Mouse (Mus musculus) embryonic facial prominence, embryonic 15.5 days (tissue): ENCODE data around the gene Mylk. TPM values are rescaled to one million over a fixed set of nuclear protein-coding genes. Genes with fewer than 3 reads are reported as not detected.
A peak's percentile ranks its signal among the peaks of the same experiment; 100 is the strongest.

Experiments
- ATAC-seq: fragments of 200-750 bp; cut with Nextera tagmentation; 2 replicates; pipeline ENCODE4 v1.8.0; 2017; ENCODE audit warnings: low read depth, moderate TSS enrichment; ENCODE audit not compliant: insufficient number of reproducible peaks, low FRiP score, low TSS enrichment
- H3K27ac ChIP-seq: fragments of 300-500 bp; sonication (generic); replicated peaks from 2 replicates; pipeline ENCODE4 v1.5.1; 2015; ENCODE audit warnings: mild to moderate bottlenecking, inconsistent platforms
- H3K27me3 ChIP-seq: fragments of 300-500 bp; sonication (generic); 2 replicates; pipeline ENCODE4 v1.6.1; 2015; ENCODE audit warnings: inconsistent platforms
- H3K36me3 ChIP-seq: fragments of 300-500 bp; sonication (generic); 2 replicates; pipeline ENCODE4 v1.6.1; 2015; ENCODE audit warnings: mild to moderate bottlenecking, inconsistent platforms
- H3K4me1 ChIP-seq: fragments of 300-500 bp; sonication (generic); 2 replicates; pipeline ENCODE4 v1.6.1; 2015; ENCODE audit warnings: inconsistent platforms
- H3K4me2 ChIP-seq: fragments of 300-500 bp; sonication (generic); replicated peaks from 2 replicates; pipeline ENCODE4 v1.6.1; 2015; ENCODE audit warnings: mild to moderate bottlenecking, inconsistent platforms
- H3K4me3 ChIP-seq: fragments of 300-500 bp; sonication (generic); replicated peaks from 2 replicates; pipeline ENCODE4 v1.5.1; 2015; ENCODE audit warnings: mild to moderate bottlenecking, inconsistent platforms
- H3K9ac ChIP-seq: fragments of 300-500 bp; sonication (generic); 2 replicates; pipeline ENCODE4 v1.6.1; 2015; ENCODE audit warnings: inconsistent platforms
- H3K9me3 ChIP-seq: fragments of 300-500 bp; sonication (generic); replicated peaks from 2 replicates; pipeline ENCODE4 v1.6.1; 2016; ENCODE audit warnings: inconsistent platforms
- WGBS: fragments of 180-500 bp; shearing (Covaris S2); methylation state at CpG from one replicate; pipeline ENCODE4 v1.1.7; 2015; 5-methylcytosine and 5-hydroxymethylcytosine counted together
- polyA plus RNA-seq: library from polyadenylated mRNA; unstranded; fragments of >200 nt; fragmentation: Nextera tagmentation; extraction: Ambion mirVana; gene quantifications from 2 replicates; pipeline ENCODE4 v1.2.1, GENCODE M21; 2015

Mylk gene
- polyA plus RNA-seq, 1 experiment from 2014 or later = 28.1 TPM

DNA sequence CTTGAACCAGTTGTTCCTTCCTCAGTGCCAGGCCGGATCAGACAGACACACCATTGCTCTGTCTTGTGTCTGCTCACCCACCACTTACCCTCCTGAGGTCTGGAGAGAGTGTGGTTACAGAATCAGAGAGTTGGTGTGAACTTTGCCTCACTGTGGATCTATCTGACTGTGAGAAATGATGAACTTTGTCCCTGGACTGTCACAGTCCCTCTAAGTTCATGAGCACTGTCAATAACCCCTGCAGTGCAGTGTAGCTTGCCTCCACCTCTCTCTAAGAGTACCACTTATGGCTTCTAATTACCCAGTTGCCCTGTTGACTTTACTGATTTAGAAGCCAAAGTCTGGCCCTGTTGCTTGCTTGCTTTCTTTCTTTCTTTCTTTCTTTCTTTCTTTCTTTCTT, 142.0 kb downstream of the Mylk start:
- WGBS = 88% methylated on average over 1 of the region's 1 CpGs
- Histone ChIP-seq H3K27me3 (no peaks in the 10 kb centered on the region), H3K9me3 (no peaks in the 10 kb centered on the region), H3K4me1 (no peaks in the 10 kb centered on the region), H3K4me3 (no peak overlapping the region), H3K36me3 (no peaks in the 10 kb centered on the region), H3K4me2 (no peak overlapping the region), H3K27ac (no peak overlapping the region), H3K9ac (no peak overlapping the region)
- no peak for ATAC-seq

DNA sequence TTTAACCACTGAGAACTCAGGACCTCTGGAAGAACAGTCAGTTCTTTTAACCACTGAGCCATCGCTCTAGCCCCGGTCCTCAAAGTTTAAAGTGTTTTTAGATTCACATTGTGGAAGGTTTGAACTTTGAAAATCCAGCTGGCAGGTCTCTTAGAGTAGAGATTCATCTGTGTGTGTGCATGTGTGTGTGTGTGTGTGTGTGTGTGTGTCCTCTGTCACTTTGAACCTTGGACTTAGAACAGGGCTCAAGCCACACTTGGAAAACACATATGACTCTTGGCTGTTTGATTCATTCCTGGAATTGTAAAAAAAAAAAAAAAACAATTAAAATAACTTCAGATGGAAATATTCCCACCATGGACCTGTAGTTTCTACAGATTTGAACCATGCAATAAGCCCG, 149.0 kb downstream of the Mylk start:
- peaks cover 6% of the 10 kb centered on the region for H3K4me1 ChIP-seq
- WGBS = 87% methylated on average over 3 of the region's 3 CpGs

DNA sequence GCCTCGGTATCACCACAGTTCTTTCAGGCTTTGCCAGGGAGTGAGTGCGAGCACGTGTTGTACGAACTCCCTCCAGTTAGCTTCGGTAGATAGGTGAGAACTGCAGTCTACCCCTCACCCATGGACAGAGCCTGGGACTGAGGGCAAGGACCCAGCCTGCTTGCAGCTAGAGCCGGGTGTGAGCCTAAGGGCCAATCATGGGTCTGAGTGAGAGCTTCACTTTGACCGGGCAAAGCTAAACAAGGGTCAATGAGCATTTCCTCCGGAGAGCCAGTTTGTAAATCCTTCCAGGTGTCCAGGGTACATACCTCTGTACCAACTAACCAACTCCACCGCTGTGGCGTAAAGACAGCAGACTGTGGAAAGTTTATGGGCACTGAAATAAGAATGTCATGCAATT, 150.9 kb downstream of the Mylk start:
- Histone ChIP-seq H3K4me3 (no peak overlapping the region), H3K27ac (no peak overlapping the region), H3K36me3 (no peaks in the 10 kb centered on the region), H3K27me3 (no peaks in the 10 kb centered on the region), H3K9ac (no peak overlapping the region), H3K9me3 (no peaks in the 10 kb centered on the region), H3K4me2 (no peak overlapping the region), H3K4me1 (peaks cover 25% of the 10 kb centered on the region)
- 76% methylated on average over 10 of the region's 10 CpGs for WGBS
- ATAC-seq = no peak

More for the DNA sequence above, 149.0 kb downstream of the Mylk start:
- Histone ChIP-seq H3K27ac (no peak overlapping the region), H3K9ac (no peak overlapping the region), H3K4me3 (no peak overlapping the region), H3K9me3 (no peaks in the 10 kb centered on the region), H3K36me3 (no peaks in the 10 kb centered on the region), H3K4me2 (no peak overlapping the region), H3K27me3 (no peaks in the 10 kb centered on the region)
- ATAC-seq = no peak

DNA sequence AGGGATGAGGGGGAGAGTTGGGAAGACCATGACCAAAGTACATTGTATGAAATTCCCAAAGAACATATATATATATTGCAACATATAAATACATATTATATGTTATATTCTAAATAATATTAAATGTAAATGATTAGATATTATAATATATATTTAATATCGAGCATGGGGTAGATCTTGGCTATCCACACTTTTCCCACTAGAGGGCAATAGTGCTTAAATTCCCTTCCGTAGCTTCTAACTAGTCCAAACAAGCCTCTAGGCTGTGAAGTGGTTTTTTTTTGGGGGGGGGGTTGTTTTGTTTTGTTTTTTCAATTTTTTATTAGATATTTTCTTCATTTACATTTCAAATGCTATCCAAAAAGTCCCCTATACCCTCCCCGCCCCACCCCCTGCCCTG, 152.0 kb downstream of the Mylk start:
- H3K27me3 ChIP-seq = no peaks in the 10 kb centered on the region
- no peak overlapping the region for H3K27ac ChIP-seq
- no peaks in the 10 kb centered on the region for H3K36me3 ChIP-seq
- no peak for ATAC-seq
- H3K9me3 ChIP-seq = no peaks in the 10 kb centered on the region
- 73% methylated on average over 3 of the region's 3 CpGs for WGBS
- H3K4me3 ChIP-seq = no peak overlapping the region
- H3K9ac ChIP-seq = no peak overlapping the region
- H3K4me2 ChIP-seq = no peak overlapping the region
- H3K4me1 ChIP-seq = peaks cover 35% of the 10 kb centered on the region

DNA sequence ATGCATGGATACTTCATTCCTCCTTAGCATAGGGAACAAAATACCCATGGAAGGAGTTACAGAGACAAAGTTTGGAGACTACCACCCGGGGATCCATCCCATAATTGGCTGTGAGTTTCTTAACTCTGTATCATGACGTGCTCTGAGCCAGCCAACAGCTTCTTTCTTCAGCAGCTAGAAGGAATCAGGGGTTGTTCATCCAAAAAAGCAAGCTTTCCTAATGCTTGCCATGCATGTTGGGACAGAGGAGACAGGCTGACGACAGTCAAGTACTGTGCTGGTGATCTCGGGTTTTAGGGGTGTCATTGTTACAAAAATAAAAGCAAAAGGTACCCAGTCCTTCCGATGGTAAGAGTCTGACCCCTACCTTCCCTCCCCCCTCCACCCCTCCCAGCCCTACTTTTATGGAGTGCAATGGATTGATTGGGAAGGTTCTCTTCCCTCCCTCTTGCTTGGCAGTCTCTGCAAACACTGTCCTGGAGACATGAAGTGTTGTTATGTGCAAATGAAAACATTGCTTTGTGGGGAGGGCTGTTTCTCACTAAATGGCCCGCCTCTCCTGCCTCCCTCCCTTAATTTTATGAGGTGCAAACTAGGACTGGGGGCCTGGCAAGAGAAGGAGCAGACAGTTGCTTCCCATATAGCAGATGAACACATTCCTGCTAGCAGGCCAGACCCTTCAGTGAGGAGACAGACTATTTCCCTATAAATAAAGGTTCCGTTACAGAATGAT, 153.2 kb downstream of the Mylk start:
- no peak for ATAC-seq
- H3K9ac ChIP-seq = no peak overlapping the region
- WGBS = 66% methylated on average over 7 of the region's 7 CpGs

DNA sequence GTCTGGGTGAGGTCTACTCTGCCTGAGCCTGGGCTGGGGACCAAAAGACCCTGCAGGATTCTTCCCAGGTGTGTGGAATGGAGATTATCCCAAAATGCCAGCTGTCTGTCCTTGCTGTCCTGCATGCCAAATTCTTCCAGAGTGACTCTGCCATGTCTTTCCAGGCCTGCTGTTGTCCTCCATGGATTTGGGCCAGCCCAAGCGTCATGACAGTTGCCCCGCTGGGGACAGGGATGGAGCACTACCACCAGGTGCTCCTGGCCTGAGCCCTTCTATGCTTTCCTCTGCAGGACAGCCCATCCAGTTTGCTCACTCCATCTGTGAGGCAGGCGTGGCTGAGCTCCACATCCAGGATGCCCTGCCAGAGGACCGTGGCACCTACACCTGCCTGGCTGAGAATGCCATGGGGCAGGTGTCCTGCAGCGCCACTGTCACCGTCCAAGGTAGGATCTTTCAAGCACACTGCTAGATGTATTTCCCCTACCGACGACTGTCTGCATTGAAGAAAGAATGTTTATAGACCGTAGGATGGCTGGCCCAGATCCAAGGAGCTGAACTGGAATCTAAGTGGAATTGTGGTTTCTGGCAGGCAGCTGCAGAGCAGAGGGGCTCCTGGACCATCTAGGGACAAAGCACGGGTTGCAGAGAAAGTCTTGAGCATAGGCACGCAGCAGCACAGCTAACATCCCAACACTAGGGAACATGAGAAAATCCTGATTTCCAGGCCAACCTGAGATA, 154.2 kb downstream of the Mylk start:
- WGBS = 37% methylated on average over 11 of the region's 11 CpGs
- no peak overlapping the region for H3K9ac ChIP-seq
- 0 out of 2 replicates have a peak overlapping the region, but pooled peaks have one; percentile 28 for H3K27ac ChIP-seq
- no peak overlapping the region for H3K4me3 ChIP-seq
- no peaks in the 10 kb centered on the region for H3K27me3 ChIP-seq
- ATAC-seq = 0 out of 2 replicates have a peak, but pooled peaks have one; percentile 41
- peaks cover 39% of the 10 kb centered on the region for H3K4me1 ChIP-seq
- H3K4me2 ChIP-seq = no peak overlapping the region
- no peaks in the 10 kb centered on the region for H3K36me3 ChIP-seq
- no peaks in the 10 kb centered on the region for H3K9me3 ChIP-seq

More for the DNA sequence above, 153.2 kb downstream of the Mylk start:
- Histone ChIP-seq H3K9me3 (no peaks in the 10 kb centered on the region), H3K4me3 (no peak overlapping the region), H3K4me2 (no peak overlapping the region), H3K27ac (no peak overlapping the region), H3K36me3 (no peaks in the 10 kb centered on the region), H3K27me3 (no peaks in the 10 kb centered on the region), H3K4me1 (peaks cover 36% of the 10 kb centered on the region)

DNA sequence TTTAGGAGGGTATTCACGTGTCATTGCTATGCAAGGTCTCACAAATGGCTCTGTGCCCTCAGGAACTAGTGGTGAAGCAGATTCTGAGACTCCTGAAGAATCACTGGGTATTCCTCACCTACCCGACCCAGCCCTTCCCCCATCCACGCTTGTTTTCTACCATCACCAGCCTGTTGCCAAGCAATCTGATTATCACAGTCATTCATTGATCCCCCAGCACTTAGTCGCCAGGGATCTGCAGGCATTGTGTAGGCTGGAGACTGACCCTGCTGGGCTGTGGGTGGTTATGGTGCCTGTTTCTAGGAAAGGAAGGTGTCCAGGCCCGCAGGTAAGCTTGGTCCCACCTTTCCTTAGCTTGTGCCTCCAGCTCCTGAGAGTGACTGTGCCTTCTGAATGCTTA, 155.0 kb downstream of the Mylk start:
- no peak for ATAC-seq
- no peaks in the 10 kb centered on the region for H3K36me3 ChIP-seq
- no peak overlapping the region for H3K4me2 ChIP-seq
- H3K27ac ChIP-seq = no peak overlapping the region
- no peaks in the 10 kb centered on the region for H3K9me3 ChIP-seq
- H3K27me3 ChIP-seq = no peaks in the 10 kb centered on the region
- H3K4me3 ChIP-seq = no peak overlapping the region
- H3K4me1 ChIP-seq = peaks cover 46% of the 10 kb centered on the region
- 42% methylated on average over 5 of the region's 5 CpGs for WGBS
- H3K9ac ChIP-seq = no peak overlapping the region

DNA sequence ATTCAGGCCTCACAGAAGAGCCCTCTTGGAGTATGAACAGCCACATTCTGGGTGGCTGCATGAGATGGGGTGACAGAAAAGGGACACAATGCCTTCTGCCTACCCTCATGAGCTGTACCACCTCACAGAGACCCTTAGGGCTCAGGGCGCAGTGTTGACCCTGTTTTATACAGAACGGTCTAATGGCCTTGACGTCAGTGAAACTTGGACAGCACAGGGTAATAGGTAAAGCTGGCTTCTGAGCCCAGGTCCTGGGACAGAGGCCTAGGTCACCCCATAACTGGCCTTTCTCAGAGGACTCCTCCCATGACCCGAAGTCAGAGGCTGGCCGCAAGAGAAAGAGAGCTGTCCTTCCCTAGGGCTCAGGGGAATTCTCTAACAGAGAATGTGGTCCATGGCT, 155.5 kb downstream of the Mylk start:
- Histone ChIP-seq H3K9me3 (no peaks in the 10 kb centered on the region), H3K4me1 (peaks cover 46% of the 10 kb centered on the region), H3K4me3 (no peak overlapping the region), H3K27ac (no peak overlapping the region), H3K27me3 (no peaks in the 10 kb centered on the region), H3K4me2 (no peak overlapping the region), H3K9ac (no peak overlapping the region), H3K36me3 (no peaks in the 10 kb centered on the region)
- ATAC-seq = no peak
- 85% methylated on average over 5 of the region's 5 CpGs for WGBS

DNA sequence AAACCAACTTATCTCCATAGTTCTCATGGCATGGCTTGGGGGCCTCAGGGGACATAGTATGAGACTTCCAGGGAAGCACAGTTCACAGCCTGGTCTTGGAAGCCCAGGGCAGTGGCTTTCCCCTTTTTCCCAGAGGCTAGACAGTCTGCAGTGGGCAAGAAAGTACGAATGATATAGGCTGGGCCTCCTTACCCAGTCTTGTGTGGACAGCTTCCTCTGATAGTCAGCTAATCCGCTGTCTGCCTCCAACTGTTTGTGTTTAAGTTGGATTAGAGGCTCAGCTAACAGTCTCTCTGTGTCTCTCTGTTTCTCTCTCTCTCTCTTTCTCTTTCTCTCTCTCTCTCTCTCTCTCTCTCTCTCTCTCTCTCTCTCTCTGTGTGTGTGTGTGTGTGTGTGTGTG, 156.0 kb downstream of the Mylk start:
- H3K4me1 ChIP-seq = peaks cover 46% of the 10 kb centered on the region
- H3K9me3 ChIP-seq = no peaks in the 10 kb centered on the region
- no peak for ATAC-seq
- H3K9ac ChIP-seq = no peak overlapping the region
- H3K4me2 ChIP-seq = no peak overlapping the region
- no peak overlapping the region for H3K27ac ChIP-seq
- 30% methylated on average over 2 of the region's 2 CpGs for WGBS
- no peaks in the 10 kb centered on the region for H3K27me3 ChIP-seq
- no peak overlapping the region for H3K4me3 ChIP-seq
- no peaks in the 10 kb centered on the region for H3K36me3 ChIP-seq

DNA sequence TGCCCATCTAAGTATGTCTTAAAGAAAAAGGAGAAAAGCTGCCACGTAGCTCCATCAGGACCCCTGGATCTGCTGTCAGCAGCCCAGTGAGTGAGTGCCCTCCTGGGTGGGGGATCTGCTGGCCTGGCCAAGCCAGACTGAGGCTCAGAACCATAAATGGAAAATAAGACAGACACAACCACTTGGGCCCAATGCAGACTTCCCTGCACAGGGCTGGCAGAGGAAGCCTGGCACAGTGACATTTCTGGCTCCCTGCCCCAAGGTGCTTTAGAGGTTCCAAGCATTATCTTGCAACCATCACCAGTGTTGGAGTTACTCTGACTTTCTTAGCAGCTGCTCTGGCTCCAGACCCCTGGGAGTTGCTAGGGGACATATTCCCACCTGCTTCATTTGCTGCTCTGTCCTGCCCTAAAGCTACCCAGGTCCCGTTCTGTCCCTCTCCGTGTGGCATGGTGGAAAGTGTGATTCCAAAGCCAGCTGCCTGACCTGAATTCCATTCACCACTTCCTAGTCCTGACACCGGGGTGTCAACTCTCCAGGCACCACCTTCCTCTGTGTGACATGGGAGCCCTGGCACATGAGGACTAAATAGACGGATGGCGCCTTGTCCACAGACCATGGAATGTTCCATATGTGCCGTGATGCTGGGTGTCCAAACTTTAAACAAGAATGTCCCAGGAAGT, 156.7 kb downstream of the Mylk start:
- Histone ChIP-seq H3K27me3 (no peaks in the 10 kb centered on the region), H3K4me3 (no peak overlapping the region), H3K4me1 (peaks cover 46% of the 10 kb centered on the region), H3K9ac (no peak overlapping the region), H3K36me3 (no peaks in the 10 kb centered on the region), H3K27ac (no peak overlapping the region), H3K4me2 (no peak overlapping the region), H3K9me3 (no peaks in the 10 kb centered on the region)
- WGBS = 76% methylated on average over 7 of the region's 7 CpGs
- no peak for ATAC-seq

DNA sequence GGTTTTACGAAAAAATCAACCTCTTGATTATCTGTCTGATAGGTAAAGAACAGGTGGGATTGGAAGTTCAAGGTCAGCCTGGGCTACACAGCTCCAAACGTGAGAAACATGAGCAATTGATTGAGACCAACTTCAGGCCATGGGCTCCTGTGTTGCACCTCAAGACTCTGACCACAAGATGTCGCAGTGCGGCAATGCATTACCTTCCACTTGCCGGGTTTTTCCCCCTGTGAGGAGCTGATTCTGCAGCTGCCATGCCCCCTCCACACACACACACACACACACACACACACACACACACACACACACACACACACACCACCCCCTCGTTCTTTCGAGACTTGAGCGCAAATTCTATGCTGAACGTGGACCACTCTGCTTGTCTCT, 157.3 kb downstream of the Mylk start:
- no peak; the same call in 1 of the 2 replicates for ATAC-seq
- Histone ChIP-seq H3K9ac (no peak overlapping the region), H3K9me3 (no peaks in the 10 kb centered on the region), H3K4me3 (no peak overlapping the region), H3K27ac (no peak overlapping the region), H3K4me1 (peaks cover 46% of the 10 kb centered on the region), H3K4me2 (no peak overlapping the region), H3K27me3 (no peaks in the 10 kb centered on the region), H3K36me3 (no peaks in the 10 kb centered on the region)
- 9% methylated on average over 9 of the region's 9 CpGs for WGBS
